Mouse (Mus musculus): ENCODE data around the gene Map7.

Map7 gene

GRCm38 (mm10) chr10:20148130-20148772 lies at the start of gene Map7:
Gene Map7, plus strand, starts transcription at chr10:20148471.
- WGBS, result 4% methylated on average over 51 of the region's 51 CpGs

- 93% methylated on average over 6 of the region's 6 CpGs for WGBS
Observed at GRCm38 (mm10) chr10:20101456-20101855, 46.8 kb upstream of the Map7 start.

- 40% methylated on average over 8 of the region's 8 CpGs for WGBS
Observed at GRCm38 (mm10) chr10:20104271-20104931, 43.9 kb upstream of the Map7 start.

- WGBS, result 81% methylated on average over 4 of the region's 4 CpGs
Observed at GRCm38 (mm10) chr10:20105575-20105974, 42.7 kb upstream of the Map7 start.

GRCm38 (mm10) chr10:20107031-20107430 lies 41.2 kb upstream of the Map7 start:
- 96% methylated on average over 14 of the region's 14 CpGs for WGBS

GRCm38 (mm10) chr10:20111508-20111907 lies 36.8 kb upstream of the Map7 start:
- 97% methylated on average over 5 of the region's 5 CpGs for WGBS

GRCm38 (mm10) chr10:20112026-20112973 lies 36.0 kb upstream of the Map7 start:
- 74% methylated on average over 18 of the region's 18 CpGs for WGBS

GRCm38 (mm10) chr10:20119504-20120425 lies 28.5 kb upstream of the Map7 start:
- whole genome bisulfite sequencing, result 77% methylated on average over 15 of the region's 15 CpGs

- 84% methylated on average over 4 of the region's 4 CpGs for WGBS
Observed at GRCm38 (mm10) chr10:20121981-20122380, 26.3 kb upstream of the Map7 start.

GRCm38 (mm10) chr10:20123401-20123800 lies 24.9 kb upstream of the Map7 start:
- 21% methylated on average over 9 of the region's 9 CpGs for WGBS

GRCm38 (mm10) chr10:20124576-20124975 lies 23.7 kb upstream of the Map7 start:
- 81% methylated on average over 12 of the region's 12 CpGs for WGBS

GRCm38 (mm10) chr10:20125226-20125625 lies 23.0 kb upstream of the Map7 start:
- WGBS, result 41% methylated on average over 4 of the region's 4 CpGs

- WGBS, result 92% methylated on average over 12 of the region's 12 CpGs
Observed at GRCm38 (mm10) chr10:20132933-20133652, 15.2 kb upstream of the Map7 start.

- 73% methylated on average over 15 of the region's 15 CpGs for WGBS
Observed at GRCm38 (mm10) chr10:20135350-20136058, 12.8 kb upstream of the Map7 start.

- WGBS, result 79% methylated on average over 1 of the region's 1 CpGs
Observed at GRCm38 (mm10) chr10:20136505-20136904, 11.8 kb upstream of the Map7 start.

- WGBS, result 75% methylated on average over 17 of the region's 17 CpGs
Observed at GRCm38 (mm10) chr10:20141376-20141775, 6.9 kb upstream of the Map7 start.

GRCm38 (mm10) chr10:20148773-20149120 lies 476 bp downstream of the Map7 start:
- WGBS, result under 1% methylated on average over 49 of the region's 58 CpGs

GRCm38 (mm10) chr10:20149121-20149834 lies 1.0 kb downstream of the Map7 start:
- WGBS, result 1% methylated on average over 74 of the region's 74 CpGs

GRCm38 (mm10) chr10:20149835-20150355 lies 1.6 kb downstream of the Map7 start:
- WGBS, result 2% methylated on average over 13 of the region's 13 CpGs

All from cerebral cortex, adult 2 months (tissue).